Mouse (Mus musculus) large intestine, adult 2 months (tissue): ENCODE data around the gene Eif5a. TPM values are rescaled to one million over a fixed set of nuclear protein-coding genes. Genes with fewer than 3 reads are reported as not detected.
"Not testable (repeated sequence)": the region's sequence is repeated elsewhere in the genome, so short reads cannot be mapped to it uniquely, and the experiment has no call there.

Source experiments
- DNase-seq: peaks from one replicate; pipeline ENCODE4 v3.0.0-alpha.2; 2012; ENCODE audit warnings: low read depth, low spot score
- WGBS: fragments of 180-500 bp; shearing (Covaris S2); methylation state at CpG from one replicate; pipeline ENCODE4 v1.1.7; 2018; 5-methylcytosine and 5-hydroxymethylcytosine counted together
- polyA plus RNA-seq: library from polyadenylated mRNA; depleted of rRNA; stranded (reverse); fragments of >200 nt; gene quantifications from 2 replicates; pipeline ENCODE4 v1.2.3, GENCODE M21; 2012; rRNA removed

The Eif5a gene
- polyA plus RNA-seq: 619 and 694 TPM in 2 replicates

- WGBS: under 1% methylated on average over 78 of the region's 78 CpGs
- DNase-seq: peak; percentile 98
Observed at GRCm38 (mm10) chr11:69921114-69922011, at the start of gene Eif5a. Gene Eif5a, minus strand, starts transcription at chr11:69921958.

GRCm38 (mm10) chr11:69970775-69971174 lies 49.0 kb upstream of the Eif5a start:
- no peak for DNase-seq
- WGBS: 23% methylated on average over 3 of the region's 3 CpGs

- 31% methylated on average over 6 of the region's 6 CpGs for WGBS
Observed at GRCm38 (mm10) chr11:69970222-69970621, 48.5 kb upstream of the Eif5a start.

GRCm38 (mm10) chr11:69968793-69969192 lies 47.0 kb upstream of the Eif5a start:
- no peak for DNase-seq
- WGBS: 30% methylated on average over 4 of the region's 4 CpGs

More at GRCm38 (mm10) chr11:69970222-69970621, 48.5 kb upstream of the Eif5a start:
- no peak for DNase-seq

- 16% methylated on average over 17 of the region's 17 CpGs for WGBS
Observed at GRCm38 (mm10) chr11:69966860-69967517, 45.2 kb upstream of the Eif5a start.

DNA sequence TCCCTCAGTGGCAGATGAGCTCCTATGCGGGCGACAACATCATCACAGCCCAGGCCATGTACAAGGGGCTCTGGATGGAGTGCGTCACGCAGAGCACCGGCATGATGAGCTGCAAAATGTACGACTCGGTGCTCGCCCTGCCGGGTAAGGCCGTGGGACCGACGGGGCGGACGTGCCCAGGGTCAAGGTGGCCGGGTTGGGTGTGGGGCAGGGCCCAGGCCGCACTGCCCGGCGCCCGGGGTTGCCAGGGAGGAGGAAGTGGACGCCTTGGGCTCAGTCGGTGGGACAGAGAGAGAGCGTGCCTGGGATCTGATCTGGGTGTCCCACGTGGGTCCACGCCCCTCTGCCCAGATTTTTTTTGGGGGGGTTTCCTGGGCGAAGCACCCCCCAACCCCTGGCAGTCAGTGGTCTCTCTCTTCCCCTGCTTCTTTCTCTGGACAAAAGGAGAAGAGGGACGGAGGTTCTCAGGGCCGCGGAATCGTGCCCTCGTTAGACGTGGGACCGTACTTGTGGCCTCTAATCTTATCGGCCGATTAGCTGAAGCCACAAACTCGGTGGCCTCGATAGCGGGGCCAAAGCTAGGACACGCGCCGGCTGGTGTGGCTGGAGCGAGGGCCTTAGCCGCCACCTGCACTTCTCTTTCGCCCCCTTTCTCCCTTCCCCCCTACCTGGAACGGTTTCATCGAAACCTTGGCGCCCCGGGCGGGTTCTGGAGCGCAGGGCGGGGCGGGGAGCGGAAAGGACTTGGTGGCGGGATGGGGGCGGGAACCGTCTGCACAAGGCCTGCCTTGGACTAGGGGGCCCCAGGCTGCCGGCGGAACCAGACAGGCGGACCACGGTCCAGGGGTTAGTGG lies 44.5 kb upstream of the Eif5a start:
- WGBS: 3% methylated on average over 58 of the region's 59 CpGs

More at GRCm38 (mm10) chr11:69966860-69967517, 45.2 kb upstream of the Eif5a start:
- DNase-seq: no peak

GRCm38 (mm10) chr11:69965271-69966005 lies 43.7 kb upstream of the Eif5a start:
- WGBS: 5% methylated on average over 49 of the region's 49 CpGs
- no peak for DNase-seq

More for the DNA sequence above, 44.5 kb upstream of the Eif5a start:
- DNase-seq: no peak

DNA sequence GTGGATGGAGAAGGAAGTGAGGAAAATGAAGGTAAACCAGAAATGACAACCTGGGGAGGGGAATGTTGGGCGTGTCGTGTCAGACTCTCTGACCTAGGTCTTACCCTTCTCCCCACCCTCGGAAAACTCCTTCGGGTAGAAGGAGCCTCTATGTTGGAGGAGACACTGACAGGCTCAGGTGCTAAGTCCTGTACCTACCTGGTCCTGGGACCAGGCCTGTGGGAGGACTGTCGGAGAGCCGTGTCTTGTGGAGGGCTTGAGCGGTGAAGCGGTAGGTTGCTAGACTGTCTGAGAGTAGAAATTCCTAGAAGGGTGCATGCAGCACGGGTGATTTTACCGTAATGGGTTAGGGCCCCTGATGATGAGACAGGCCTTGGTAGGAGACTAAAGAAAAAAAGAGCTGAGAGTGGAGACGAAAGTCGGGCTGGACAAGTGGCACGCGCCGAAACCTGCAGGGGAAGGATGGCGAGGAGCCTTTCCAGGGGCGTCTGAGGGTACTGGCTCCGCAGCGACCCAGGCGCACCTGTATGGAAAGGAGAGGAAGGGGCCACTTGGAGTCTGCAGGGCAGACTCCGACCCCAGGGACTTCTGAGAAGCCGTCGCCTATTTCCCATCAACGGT lies 43.0 kb upstream of the Eif5a start, which contains the start of gene Cldn7:
Gene Cldn7 (plus strand): TSS at position 130 of the 621 bp plus-strand sequence.
- DNase-seq: no peak
- WGBS: 13% methylated on average over 24 of the region's 24 CpGs

DNA sequence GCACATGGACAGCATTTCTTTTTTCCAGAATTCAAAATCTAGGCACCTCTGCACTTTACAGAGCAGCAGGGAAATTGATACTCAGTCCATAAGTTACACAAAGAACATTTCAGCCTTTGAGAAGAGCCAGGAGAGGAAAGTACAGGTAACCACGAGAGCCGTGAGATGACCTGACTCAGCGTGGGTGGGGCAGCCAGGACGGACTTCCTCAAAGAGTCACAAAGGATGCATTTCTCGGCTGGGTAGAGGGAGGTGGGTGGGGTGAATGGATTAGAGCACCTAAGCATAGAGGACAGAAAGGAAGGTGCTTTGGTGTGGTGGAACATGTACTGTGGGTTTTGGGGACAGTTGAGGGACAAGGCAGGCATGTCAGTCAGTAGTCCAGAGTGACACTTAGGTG lies 40.1 kb upstream of the Eif5a start:
- WGBS: 5% methylated on average over 5 of the region's 5 CpGs
- DNase-seq: no peak

DNA sequence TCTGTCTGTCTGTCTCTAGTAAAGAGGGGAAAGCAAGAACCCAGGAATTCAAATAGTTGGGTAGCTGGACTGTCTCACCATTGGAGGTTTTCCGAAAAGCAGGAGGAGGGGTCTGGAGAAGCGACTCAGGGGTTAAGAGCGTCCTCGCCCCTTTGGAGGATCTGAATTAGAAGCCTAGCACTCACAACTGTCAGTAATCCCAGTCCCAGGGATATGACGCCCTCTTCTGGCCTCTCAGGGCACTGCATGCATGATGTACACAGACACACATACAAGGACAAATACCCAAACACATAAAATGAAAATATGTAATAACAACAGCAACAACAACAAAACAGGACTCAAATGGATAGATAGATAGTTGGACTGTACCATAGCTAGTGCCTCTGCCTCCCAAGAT lies 38.9 kb upstream of the Eif5a start:
- WGBS: 48% methylated on average over 5 of the region's 5 CpGs
- DNase-seq: no peak

- DNase-seq: no peak
- WGBS: 91% methylated on average over 1 of the region's 1 CpGs
Observed at GRCm38 (mm10) chr11:69956218-69956617, 34.5 kb upstream of the Eif5a start.

DNA sequence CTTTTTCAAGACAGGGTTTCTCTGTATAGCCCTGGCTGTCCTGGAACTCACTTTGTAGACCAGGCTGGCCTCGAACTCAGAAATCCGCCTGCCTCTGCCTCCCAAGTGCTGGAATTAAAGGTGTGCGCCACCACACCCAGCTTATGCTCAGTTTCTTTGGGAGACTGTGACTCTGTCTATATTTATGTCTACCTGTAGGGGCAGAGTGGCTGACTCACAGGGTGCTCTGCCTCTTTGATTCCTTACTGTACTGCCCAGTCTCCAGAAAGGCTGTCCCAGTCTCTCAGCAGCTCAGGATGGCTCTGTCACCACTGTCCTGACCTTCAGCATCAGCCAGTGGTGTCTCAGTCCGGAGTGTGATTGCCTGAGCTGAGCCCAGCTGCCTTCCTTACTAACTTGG lies 33.9 kb upstream of the Eif5a start:
- WGBS: 69% methylated on average over 4 of the region's 4 CpGs
- not testable (repeated sequence) for DNase-seq

DNA sequence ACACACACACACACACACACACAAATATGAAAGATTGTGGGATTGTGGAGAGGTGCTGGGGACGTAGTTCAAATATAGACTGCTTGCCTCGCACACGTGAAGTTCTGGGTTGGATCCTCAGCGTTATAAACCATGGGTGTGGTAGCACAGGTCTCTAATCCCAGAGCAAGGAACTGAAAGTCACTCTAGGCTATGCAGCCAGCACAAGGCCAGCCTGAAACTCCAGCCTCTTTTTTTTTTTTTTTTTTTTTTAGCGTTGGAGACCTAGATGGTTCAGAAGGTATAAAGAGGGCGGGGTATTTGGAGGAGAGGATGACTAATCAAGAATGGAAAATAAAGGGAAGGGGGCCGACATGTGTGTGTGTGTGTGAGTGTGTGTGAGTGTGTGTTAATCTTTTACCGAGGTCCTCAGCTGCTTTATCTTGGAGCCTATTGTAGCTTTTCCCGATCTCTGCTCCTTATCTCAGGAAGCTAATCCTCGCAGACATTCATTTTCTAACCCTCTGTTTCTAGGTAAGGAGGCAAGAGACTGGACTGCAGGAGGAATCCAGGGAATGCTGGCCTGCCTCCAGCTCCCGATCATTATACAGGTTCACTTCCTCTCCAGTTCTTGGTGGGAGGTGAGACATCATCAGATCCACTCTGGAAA lies 31.6 kb upstream of the Eif5a start:
- no peak for DNase-seq
- WGBS: 25% methylated on average over 11 of the region's 11 CpGs

GRCm38 (mm10) chr11:69952274-69952673 lies 30.5 kb upstream of the Eif5a start:
- no peak for DNase-seq
- 45% methylated on average over 1 of the region's 1 CpGs for WGBS

- 46% methylated on average over 4 of the region's 4 CpGs for WGBS
- DNase-seq: no peak
Observed at GRCm38 (mm10) chr11:69950807-69951459, 29.2 kb upstream of the Eif5a start.

- peak; percentile 89 for DNase-seq
- under 1% methylated on average over 14 of the region's 14 CpGs for WGBS
Observed at GRCm38 (mm10) chr11:69948763-69949150, 27.0 kb upstream of the Eif5a start.

- DNase-seq: no peak
- WGBS: under 1% methylated on average over 34 of the region's 34 CpGs
Observed at GRCm38 (mm10) chr11:69948066-69948762, 26.5 kb upstream of the Eif5a start, which contains the start of gene Slc2a4. Gene Slc2a4, minus strand, starts transcription at chr11:69948188.
